28 mouse cellular contexts compared by ENCODE assay signal in genomic region chr1:164060071-164060470, GRCm38 (mm10). TPM values are rescaled to one million over a fixed set of nuclear protein-coding genes. Genes with fewer than 3 reads are reported as not detected.
"Had no signal": no experiment of that assay in that cellular context is flagged by ENCODE, and none has a peak within 500 bp of the region (broad histone marks: within the 10 kb centered on the region; RNA-seq: fewer than 3 reads in every experiment).

No protein-coding gene starts in this region.

- H3K9me3 ChIP-seq: limb, embryonic 10.5 days; limb, embryonic 13.5 days; liver, embryonic 13.5 days; megakaryocyte, embryonic 14.5 days; midbrain, embryonic 10.5 days; midbrain, embryonic 13.5 days; stomach, embryonic 15.5 days had no signal

- H3K9ac ChIP-seq: limb, embryonic 13.5 days; liver, embryonic 13.5 days; lung, embryonic 14.5 days; midbrain, embryonic 13.5 days; stomach, embryonic 15.5 days had no signal

- H3K4me1 ChIP-seq: limb, embryonic 10.5 days; limb, embryonic 13.5 days; midbrain, embryonic 10.5 days; midbrain, embryonic 13.5 days; stomach, embryonic 15.5 days had no signal

- H3K27ac ChIP-seq: kidney, postnatal 0 days; left cerebral cortex, adult 2 months; limb, embryonic 10.5 days; limb, embryonic 13.5 days; liver, embryonic 13.5 days; midbrain, embryonic 10.5 days; midbrain, embryonic 13.5 days; stomach, embryonic 15.5 days had no signal

- H3K4me2 ChIP-seq: limb, embryonic 13.5 days; liver, embryonic 13.5 days; lung, embryonic 14.5 days; midbrain, embryonic 13.5 days; stomach, embryonic 15.5 days had no signal

- ATAC-seq: intestine, postnatal 0 days; midbrain, embryonic 13.5 days; midbrain, embryonic 16.5 days had no signal

- H3K27me3 ChIP-seq: limb, embryonic 13.5 days; liver, embryonic 13.5 days; megakaryocyte, embryonic 14.5 days; midbrain, embryonic 13.5 days; stomach, embryonic 15.5 days had no signal

- H3K4me3 ChIP-seq: left cerebral cortex, adult 2 months; limb, embryonic 10.5 days; limb, embryonic 13.5 days; liver, embryonic 13.5 days; megakaryocyte, embryonic 14.5 days; midbrain, embryonic 10.5 days; midbrain, embryonic 13.5 days; stomach, embryonic 15.5 days had no signal

- DNase-seq: kidney, adult 2 months; kidney, postnatal 36 days; layer of hippocampus, postnatal 36 days; liver; liver, embryonic 13.5 days; lung, embryonic 14.5 days; lung, postnatal 10 days; lung, postnatal 4 days; right cerebral cortex, postnatal 25 days; spleen, adult 18-20 months; thymus, adult 18-20 months; thymus, postnatal 36 days had no signal

- H3K36me3 ChIP-seq: limb, embryonic 10.5 days; limb, embryonic 13.5 days; liver, embryonic 13.5 days; midbrain, embryonic 10.5 days; midbrain, embryonic 13.5 days; stomach, embryonic 15.5 days had no signal

RNA-seq across cellular contexts. Expression of gene Sell, which starts 1.7 kb away (rescaled TPM):
- total RNA-seq: layer of hippocampus, postnatal 36 days; left cerebral cortex, adult 2 months; left cerebral cortex, postnatal 14 days had no signal
- polyA plus RNA-seq: limb, embryonic 10.5 days; limb, embryonic 13.5 days; midbrain, embryonic 10.5 days; midbrain, embryonic 13.5 days; midbrain, embryonic 16.5 days; neural tube, embryonic 11.5 days had no signal

RNA-seq across cellular contexts. Expression of gene Sele, which starts 12.0 kb away (rescaled TPM):
- total RNA-seq: layer of hippocampus, postnatal 10 days; layer of hippocampus, postnatal 36 days had no signal
- polyA plus RNA-seq: kidney, embryonic 14.5 days; limb, embryonic 10.5 days; liver, embryonic 13.5 days; lung, embryonic 14.5 days; midbrain, embryonic 10.5 days; midbrain, embryonic 13.5 days; midbrain, embryonic 16.5 days; neural tube, embryonic 14.5 days; stomach, embryonic 15.5 days had no signal

RNA-seq across cellular contexts. Expression of gene Selp, which starts 55.0 kb away (rescaled TPM):
- total RNA-seq: layer of hippocampus, adult 8-10 months; left cerebral cortex, adult 2 months; left cerebral cortex, postnatal 14 days had no signal
- polyA plus RNA-seq: limb, embryonic 13.5 days; lung, embryonic 14.5 days; midbrain, embryonic 10.5 days; midbrain, embryonic 16.5 days; neural tube, embryonic 11.5 days; neural tube, embryonic 14.5 days had no signal
